Mouse (Mus musculus): ENCODE results near the gene Washc2. TPM values are rescaled to one million over a fixed set of nuclear protein-coding genes. Genes with fewer than 3 reads are reported as not detected.

The Washc2 gene
- total RNA-seq, 1 experiment from 2014 or later, result 51.1 TPM

GRCm38 (mm10) chr6:116238083-116238482 lies 30.2 kb downstream of the Washc2 start:
- no peak for ATAC-seq (replicated peaks in 1 of 2; ENCODE audit: insufficient read depth in 1 of 2, low FRiP score in 2 of 2, low TSS enrichment in 1 of 2, low read depth in 1 of 2, poor library complexity in 2 of 2, severe bottlenecking in 2 of 2)

- no peak for ATAC-seq (replicated peaks in 1 of 2; ENCODE audit: insufficient read depth in 1 of 2, low FRiP score in 2 of 2, low TSS enrichment in 1 of 2, low read depth in 1 of 2, poor library complexity in 2 of 2, severe bottlenecking in 2 of 2)
Observed at GRCm38 (mm10) chr6:116240371-116240770, 32.5 kb downstream of the Washc2 start.

GRCm38 (mm10) chr6:116259649-116260048 lies 51.8 kb downstream of the Washc2 start:
- no peak for ATAC-seq (replicated peaks in 1 of 2; ENCODE audit: insufficient read depth in 1 of 2, low FRiP score in 2 of 2, low TSS enrichment in 1 of 2, low read depth in 1 of 2, poor library complexity in 2 of 2, severe bottlenecking in 2 of 2)

- no peak for ATAC-seq (replicated peaks in 1 of 2; ENCODE audit: insufficient read depth in 1 of 2, low FRiP score in 2 of 2, low TSS enrichment in 1 of 2, low read depth in 1 of 2, poor library complexity in 2 of 2, severe bottlenecking in 2 of 2)
Observed at GRCm38 (mm10) chr6:116260481-116260880, 52.6 kb downstream of the Washc2 start.

- no peak for ATAC-seq (replicated peaks in 1 of 2; ENCODE audit: insufficient read depth in 1 of 2, low FRiP score in 2 of 2, low TSS enrichment in 1 of 2, low read depth in 1 of 2, poor library complexity in 2 of 2, severe bottlenecking in 2 of 2)
Observed at GRCm38 (mm10) chr6:116262824-116263223, 55.0 kb downstream of the Washc2 start.

- ATAC-seq (replicated peaks in 1 of 2; ENCODE audit: insufficient read depth in 1 of 2, low FRiP score in 2 of 2, low TSS enrichment in 1 of 2, low read depth in 1 of 2, poor library complexity in 2 of 2, severe bottlenecking in 2 of 2), result peak; percentile 93 to 94
Observed at GRCm38 (mm10) chr6:116264018-116264651, 56.3 kb downstream of the Washc2 start, which contains the start of gene Zfand4. TSS of gene Zfand4 (plus strand) at chr6:116264222.

- ATAC-seq (replicated peaks in 1 of 2; ENCODE audit: insufficient read depth in 1 of 2, low FRiP score in 2 of 2, low TSS enrichment in 1 of 2, low read depth in 1 of 2, poor library complexity in 2 of 2, severe bottlenecking in 2 of 2), result no peak
Observed at GRCm38 (mm10) chr6:116264836-116265235, 57.0 kb downstream of the Washc2 start.

GRCm38 (mm10) chr6:116265603-116266002 lies 57.8 kb downstream of the Washc2 start:
- no peak; a peak in 1 of 4 replicates for ATAC-seq (replicated peaks in 1 of 2; ENCODE audit: insufficient read depth in 1 of 2, low FRiP score in 2 of 2, low TSS enrichment in 1 of 2, low read depth in 1 of 2, poor library complexity in 2 of 2, severe bottlenecking in 2 of 2)

- ATAC-seq (replicated peaks in 1 of 2; ENCODE audit: insufficient read depth in 1 of 2, low FRiP score in 2 of 2, low TSS enrichment in 1 of 2, low read depth in 1 of 2, poor library complexity in 2 of 2, severe bottlenecking in 2 of 2), result peak; percentile 67 to 77
Observed at GRCm38 (mm10) chr6:116266273-116267109, 58.7 kb downstream of the Washc2 start.

- no peak for ATAC-seq (replicated peaks in 1 of 2; ENCODE audit: insufficient read depth in 1 of 2, low FRiP score in 2 of 2, low TSS enrichment in 1 of 2, low read depth in 1 of 2, poor library complexity in 2 of 2, severe bottlenecking in 2 of 2)
Observed at GRCm38 (mm10) chr6:116267110-116267423, 59.2 kb downstream of the Washc2 start.

- ATAC-seq (replicated peaks in 1 of 2; ENCODE audit: insufficient read depth in 1 of 2, low FRiP score in 2 of 2, low TSS enrichment in 1 of 2, low read depth in 1 of 2, poor library complexity in 2 of 2, severe bottlenecking in 2 of 2), result no peak
Observed at GRCm38 (mm10) chr6:116275695-116276094, 67.9 kb downstream of the Washc2 start.

- no peak for ATAC-seq (replicated peaks in 1 of 2; ENCODE audit: insufficient read depth in 1 of 2, low FRiP score in 2 of 2, low TSS enrichment in 1 of 2, low read depth in 1 of 2, poor library complexity in 2 of 2, severe bottlenecking in 2 of 2)
Observed at GRCm38 (mm10) chr6:116278679-116279317, 71.0 kb downstream of the Washc2 start.

- ATAC-seq (replicated peaks in 1 of 2; ENCODE audit: insufficient read depth in 1 of 2, low FRiP score in 2 of 2, low TSS enrichment in 1 of 2, low read depth in 1 of 2, poor library complexity in 2 of 2, severe bottlenecking in 2 of 2), result no peak
Observed at GRCm38 (mm10) chr6:116281014-116281413, 73.2 kb downstream of the Washc2 start.

GRCm38 (mm10) chr6:116282546-116282945 lies 74.7 kb downstream of the Washc2 start:
- ATAC-seq (replicated peaks in 1 of 2; ENCODE audit: insufficient read depth in 1 of 2, low FRiP score in 2 of 2, low TSS enrichment in 1 of 2, low read depth in 1 of 2, poor library complexity in 2 of 2, severe bottlenecking in 2 of 2), result no peak

- ATAC-seq (replicated peaks in 1 of 2; ENCODE audit: insufficient read depth in 1 of 2, low FRiP score in 2 of 2, low TSS enrichment in 1 of 2, low read depth in 1 of 2, poor library complexity in 2 of 2, severe bottlenecking in 2 of 2), result no peak
Observed at GRCm38 (mm10) chr6:116283280-116283679, 75.4 kb downstream of the Washc2 start.

GRCm38 (mm10) chr6:116286321-116286720 lies 78.5 kb downstream of the Washc2 start:
- no peak for ATAC-seq (replicated peaks in 1 of 2; ENCODE audit: insufficient read depth in 1 of 2, low FRiP score in 2 of 2, low TSS enrichment in 1 of 2, low read depth in 1 of 2, poor library complexity in 2 of 2, severe bottlenecking in 2 of 2)

- ATAC-seq (replicated peaks in 1 of 2; ENCODE audit: insufficient read depth in 1 of 2, low FRiP score in 2 of 2, low TSS enrichment in 1 of 2, low read depth in 1 of 2, poor library complexity in 2 of 2, severe bottlenecking in 2 of 2), result peak; percentile 99
Observed at GRCm38 (mm10) chr6:116286870-116287575, 79.2 kb downstream of the Washc2 start.

- no peak for ATAC-seq (replicated peaks in 1 of 2; ENCODE audit: insufficient read depth in 1 of 2, low FRiP score in 2 of 2, low TSS enrichment in 1 of 2, low read depth in 1 of 2, poor library complexity in 2 of 2, severe bottlenecking in 2 of 2)
Observed at GRCm38 (mm10) chr6:116311411-116311810, 103.6 kb downstream of the Washc2 start.

Measured in hematopoietic stem cell, adult 5-6 weeks (primary cell).